Mouse (Mus musculus) midbrain, embryonic 11.5 days (tissue): ENCODE results near the gene Asb5. TPM values are rescaled to one million over a fixed set of nuclear protein-coding genes. Genes with fewer than 3 reads are reported as not detected.
"Not testable (repeated sequence)": the region's sequence is repeated elsewhere in the genome, so short reads cannot be mapped to it uniquely, and the experiment has no call there.

Source experiments
- ATAC-seq: fragments of 200-750 bp; cut with Nextera tagmentation; 2 replicates; pipeline ENCODE4 v1.8.0; 2017; ENCODE audit warnings: moderate TSS enrichment, moderate library complexity; ENCODE audit not compliant: low FRiP score
- DNase-seq: peaks from one replicate; pipeline ENCODE4 v3.0.0; 2015; ENCODE audit warnings: low spot score; ENCODE audit errors: missing footprints
- H3K27ac ChIP-seq: fragments of 300-500 bp; sonication (generic); 2 replicates; pipeline ENCODE4 v1.5.1; 2014; ENCODE audit warnings: low read depth, low read length
- H3K27me3 ChIP-seq: fragments of 300-500 bp; sonication (generic); 2 replicates; pipeline ENCODE4 v1.6.1; 2014; ENCODE audit warnings: mild to moderate bottlenecking, low read length, moderate library complexity, mixed read lengths; ENCODE audit not compliant: control insufficient read depth, insufficient read depth
- H3K36me3 ChIP-seq: fragments of 300-500 bp; sonication (generic); 2 replicates; pipeline ENCODE4 v1.6.1; 2014; ENCODE audit warnings: mild to moderate bottlenecking, low read length, moderate library complexity, mixed read lengths; ENCODE audit not compliant: control insufficient read depth, insufficient read depth
- H3K4me1 ChIP-seq: fragments of 300-500 bp; sonication (generic); 2 replicates; pipeline ENCODE4 v1.6.1; 2014; ENCODE audit warnings: low read length; ENCODE audit not compliant: control insufficient read depth, insufficient read depth
- H3K4me2 ChIP-seq: fragments of 300-500 bp; sonication (generic); 2 replicates; pipeline ENCODE4 v1.6.1; 2014; ENCODE audit warnings: mild to moderate bottlenecking, moderate library complexity
- H3K4me3 ChIP-seq: fragments of 300-500 bp; sonication (generic); 2 replicates; pipeline ENCODE4 v1.5.1; 2014; ENCODE audit warnings: low read depth, low read length
- H3K9ac ChIP-seq: fragments of 300-500 bp; sonication (generic); 2 replicates; pipeline ENCODE4 v1.6.1; 2014; ENCODE audit warnings: low read length
- H3K9me3 ChIP-seq: fragments of 300-500 bp; sonication (generic); 2 replicates; pipeline ENCODE4 v1.6.1; 2016; ENCODE audit warnings: low read length; ENCODE audit not compliant: control insufficient read depth
- WGBS: fragments of 180-500 bp; shearing (Covaris S2); extraction: QIAGEN DNeasy Blood & Tissue Kit; methylation state at CpG from one replicate; pipeline ENCODE4 v1.1.7; 2014; 5-methylcytosine and 5-hydroxymethylcytosine counted together
- polyA plus RNA-seq: library from polyadenylated mRNA; unstranded; fragments of >200 nt; fragmentation: Nextera tagmentation; extraction: Ambion mirVana; gene quantifications from 2 replicates; pipeline ENCODE4 v1.2.1, GENCODE M21; 2014

Gene Asb5
- polyA plus RNA-seq, 1 experiment from 2014 or later = 5.9 TPM

- no peak overlapping the region for H3K27ac ChIP-seq
- H3K4me3 ChIP-seq = no peak overlapping the region
- H3K9me3 ChIP-seq = no peaks in the 10 kb centered on the region
- no peak overlapping the region for H3K4me2 ChIP-seq
- no peaks in the 10 kb centered on the region for H3K27me3 ChIP-seq
- no peak overlapping the region for H3K9ac ChIP-seq
- no peaks in the 10 kb centered on the region for H3K4me1 ChIP-seq
- no peak for DNase-seq
- WGBS = 78% methylated on average over 2 of the region's 2 CpGs
- no peak for ATAC-seq
- H3K36me3 ChIP-seq = no peaks in the 10 kb centered on the region
Measured at GRCm38 (mm10) chr8:54505060-54505459, 24.3 kb upstream of the Asb5 start.

GRCm38 (mm10) chr8:54507428-54508095 lies 21.8 kb upstream of the Asb5 start:
- Histone ChIP-seq H3K27me3 (no peaks in the 10 kb centered on the region), H3K36me3 (no peaks in the 10 kb centered on the region), H3K4me1 (no peaks in the 10 kb centered on the region), H3K9ac (no peak overlapping the region), H3K27ac (no peak overlapping the region), H3K4me2 (no peak overlapping the region), H3K4me3 (no peak overlapping the region), H3K9me3 (no peaks in the 10 kb centered on the region)
- peak; percentile 69 for ATAC-seq
- 35% methylated on average over 6 of the region's 6 CpGs for WGBS
- DNase-seq = peak; percentile 96

GRCm38 (mm10) chr8:54508096-54508456 lies 21.3 kb upstream of the Asb5 start:
- Histone ChIP-seq H3K36me3 (no peaks in the 10 kb centered on the region), H3K9me3 (no peaks in the 10 kb centered on the region), H3K4me1 (no peaks in the 10 kb centered on the region), H3K4me3 (no peak overlapping the region), H3K27me3 (no peaks in the 10 kb centered on the region), H3K27ac (no peak overlapping the region), H3K9ac (no peak overlapping the region), H3K4me2 (no peak overlapping the region)
- DNase-seq (no peak), ATAC-seq (peak; percentile 65; the same call in 1 of the 2 replicates)
- 22% methylated on average over 1 of the region's 1 CpGs for WGBS

- Histone ChIP-seq H3K4me3 (peak overlapping the region; percentile 20), H3K27me3 (no peaks in the 10 kb centered on the region), H3K27ac (no peak overlapping the region), H3K4me1 (no peaks in the 10 kb centered on the region), H3K9ac (no peak overlapping the region), H3K36me3 (no peaks in the 10 kb centered on the region), H3K9me3 (no peaks in the 10 kb centered on the region), H3K4me2 (peak overlapping the region; percentile 44; the same call in 1 of the 2 replicates)
- DNase-seq (peak; percentile 84), ATAC-seq (peak; percentile 57)
- WGBS = 13% methylated on average over 6 of the region's 11 CpGs
Measured at GRCm38 (mm10) chr8:54508814-54509213, 20.6 kb upstream of the Asb5 start.

- peak overlapping the region; percentile 27; the same call in 1 of the 2 replicates for H3K9ac ChIP-seq
- H3K9me3 ChIP-seq = no peaks in the 10 kb centered on the region
- WGBS = 5% methylated on average over 10 of the region's 10 CpGs
- H3K4me3 ChIP-seq = peak overlapping the region; percentile 20
- no peak overlapping the region for H3K27ac ChIP-seq
- H3K36me3 ChIP-seq = no peaks in the 10 kb centered on the region
- no peaks in the 10 kb centered on the region for H3K4me1 ChIP-seq
- ATAC-seq (peak; percentile 84), DNase-seq (peak; percentile 88)
- H3K27me3 ChIP-seq = no peaks in the 10 kb centered on the region
- peak overlapping the region; percentile 44 for H3K4me2 ChIP-seq
Measured at GRCm38 (mm10) chr8:54509221-54509721, 20.1 kb upstream of the Asb5 start.

GRCm38 (mm10) chr8:54511791-54512190 lies 17.6 kb upstream of the Asb5 start:
- Histone ChIP-seq H3K4me2 (no peak overlapping the region), H3K4me3 (no peak overlapping the region), H3K36me3 (no peaks in the 10 kb centered on the region), H3K27me3 (no peaks in the 10 kb centered on the region), H3K4me1 (no peaks in the 10 kb centered on the region), H3K9ac (no peak overlapping the region), H3K9me3 (no peaks in the 10 kb centered on the region), H3K27ac (no peak overlapping the region)
- ATAC-seq = no peak
- WGBS = 91% methylated on average over 3 of the region's 3 CpGs
- DNase-seq = no peak

GRCm38 (mm10) chr8:54512200-54512599 lies 17.2 kb upstream of the Asb5 start:
- H3K36me3 ChIP-seq, DNase-seq, H3K27ac ChIP-seq, ATAC-seq, H3K4me3 ChIP-seq, H3K9me3 ChIP-seq, H3K9ac ChIP-seq, H3K4me1 ChIP-seq, H3K27me3 ChIP-seq, H3K4me2 ChIP-seq: not testable (repeated sequence)
- WGBS = 86% methylated on average over 4 of the region's 5 CpGs

- Histone ChIP-seq H3K27me3 (no peaks in the 10 kb centered on the region), H3K4me3 (no peak overlapping the region), H3K9ac (no peak overlapping the region), H3K9me3 (no peaks in the 10 kb centered on the region), H3K4me1 (no peaks in the 10 kb centered on the region), H3K27ac (no peak overlapping the region), H3K36me3 (0 out of 2 replicates have a peak, but pooled peaks cover 3% of the 10 kb centered on the region), H3K4me2 (no peak overlapping the region)
- 79% methylated on average over 10 of the region's 10 CpGs for WGBS
- DNase-seq (peak; percentile 74), ATAC-seq (peak; percentile 44; the same call in 1 of the 2 replicates)
Measured at GRCm38 (mm10) chr8:54518756-54519460, 10.5 kb upstream of the Asb5 start.

GRCm38 (mm10) chr8:54520516-54520915 lies 8.9 kb upstream of the Asb5 start:
- H3K27me3 ChIP-seq = no peaks in the 10 kb centered on the region
- H3K27ac ChIP-seq = no peak overlapping the region
- H3K36me3 ChIP-seq = 0 out of 2 replicates have a peak, but pooled peaks cover 3% of the 10 kb centered on the region
- no peak overlapping the region for H3K4me2 ChIP-seq
- WGBS = 57% methylated on average over 4 of the region's 4 CpGs
- H3K4me3 ChIP-seq = no peak overlapping the region
- no peaks in the 10 kb centered on the region for H3K9me3 ChIP-seq
- no peaks in the 10 kb centered on the region for H3K4me1 ChIP-seq
- no peak overlapping the region for H3K9ac ChIP-seq
- ATAC-seq (no peak), DNase-seq (no peak)
